Mouse (Mus musculus) adrenal gland, adult 8-10 months (tissue): ENCODE measurements around the gene Med27. TPM values are rescaled to one million over a fixed set of nuclear protein-coding genes. Genes with fewer than 3 reads are reported as not detected.

Source experiments
- DNase-seq: peaks from one replicate; pipeline ENCODE4 v3.0.0; 2022
- total RNA-seq, 4 experiments: library from RNA; stranded (reverse); gene quantifications; 2 replicates each; pipeline ENCODE4 v1.2.4; 2022

Med27 gene
- total RNA-seq, 4 experiments from 2014 or later, result 25.7 to 34.7 (median 30.7) TPM

DNA sequence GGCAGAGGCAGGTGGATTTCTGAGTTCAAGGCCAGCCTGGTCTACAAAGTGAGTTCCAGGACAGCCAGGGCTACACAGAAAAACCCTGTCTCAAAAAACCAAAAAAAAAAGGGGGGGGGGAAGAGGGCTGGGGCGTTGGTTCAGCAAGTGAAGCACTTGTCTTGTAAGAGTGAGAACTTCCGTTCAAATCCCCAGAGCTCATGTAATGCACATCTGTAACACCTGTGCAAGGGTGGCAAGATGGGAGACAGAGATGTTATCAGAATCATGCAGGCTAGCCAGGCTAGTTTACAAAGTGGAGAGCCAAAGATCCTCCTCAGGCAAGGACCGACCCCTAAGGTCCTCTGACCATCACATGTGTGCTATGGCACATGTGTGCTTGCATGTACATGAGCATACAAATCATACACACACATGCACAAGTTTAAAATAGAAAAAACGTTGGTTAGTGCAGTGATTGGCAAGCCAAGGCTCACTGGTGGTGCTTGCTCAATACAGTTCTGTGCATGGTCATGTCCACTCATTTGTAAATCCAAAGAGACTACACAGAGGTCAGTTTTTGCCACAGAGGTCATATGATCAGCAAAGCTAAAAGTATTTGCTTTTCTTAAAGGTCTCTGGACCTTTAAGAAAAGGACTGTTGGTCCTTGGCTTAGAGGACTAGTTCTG, 91.4 kb downstream of the Med27 start:
- peak; percentile 28 for DNase-seq

DNA sequence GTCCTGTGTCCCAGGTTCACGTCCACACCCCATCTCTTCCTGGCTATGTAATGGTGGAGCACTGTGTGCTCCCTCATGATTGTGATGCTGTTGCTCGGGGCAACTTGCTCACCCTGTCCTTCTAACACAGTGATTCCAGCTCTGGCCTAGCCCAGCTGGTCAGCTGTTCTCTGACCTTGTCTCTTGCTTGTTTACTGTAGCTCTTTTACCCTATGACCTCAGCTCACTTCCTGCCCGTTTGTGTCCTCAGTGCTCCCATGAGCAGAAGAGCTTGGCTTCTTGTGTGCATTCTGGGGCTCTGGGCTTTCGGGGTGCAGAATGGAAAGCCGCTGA, 91.9 kb downstream of the Med27 start:
- peak; percentile 62 for DNase-seq

GRCm38 (mm10) chr2:29438986-29439385, 92.4 kb downstream of the Med27 start:
- DNase-seq, result no peak

DNA sequence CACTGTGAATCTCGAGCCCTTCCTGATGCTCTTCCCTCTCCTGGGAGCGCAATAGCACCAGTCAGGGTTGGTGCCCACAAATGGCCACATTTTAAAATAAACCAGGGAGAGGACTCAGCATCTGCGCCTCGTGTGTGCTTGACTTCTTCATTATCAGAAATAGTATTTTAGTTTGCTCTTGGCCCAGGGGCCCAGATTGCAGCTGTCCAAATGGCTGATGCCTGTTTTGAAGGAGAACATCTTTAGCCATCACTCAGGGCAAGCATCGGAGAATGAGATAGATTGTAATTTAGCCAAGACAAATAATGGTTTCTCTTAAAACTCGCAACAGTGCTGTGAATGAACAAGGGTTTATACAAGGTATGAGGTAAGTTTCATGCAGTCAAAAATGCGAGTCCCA, 92.8 kb downstream of the Med27 start:
- no peak for DNase-seq

GRCm38 (mm10) chr2:29439857-29440502, 93.4 kb downstream of the Med27 start:
- DNase-seq, result no peak

- no peak for DNase-seq
Measured at GRCm38 (mm10) chr2:29442275-29442674, 95.7 kb downstream of the Med27 start.

DNA sequence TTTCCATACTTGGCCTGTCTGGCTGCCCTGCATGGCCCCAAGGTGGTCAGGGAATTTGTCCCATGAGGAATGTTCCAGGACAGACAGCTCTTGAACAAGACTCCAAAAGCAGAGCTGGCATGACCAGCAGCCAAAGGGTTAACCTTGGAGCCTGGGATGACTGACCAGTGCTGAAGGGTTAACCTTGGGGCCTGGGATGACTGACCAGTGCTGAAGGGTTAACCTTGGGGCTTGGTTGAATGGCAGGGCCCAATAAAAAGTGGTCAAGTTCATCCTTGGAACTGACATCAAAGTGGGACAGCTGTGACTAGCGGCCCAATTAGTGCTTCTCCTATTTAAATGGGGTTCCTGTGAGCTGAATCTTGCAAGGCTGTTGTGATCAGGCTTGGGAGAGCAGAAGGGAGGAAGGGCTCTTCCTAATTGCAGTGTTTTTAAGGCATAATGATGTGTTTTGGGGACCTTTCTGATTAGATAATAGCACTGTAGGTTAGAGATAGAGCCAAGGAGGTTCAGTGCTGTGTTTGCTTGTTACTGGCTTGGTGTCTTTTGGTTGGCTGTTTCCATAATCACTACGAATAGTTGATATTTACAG, 97.1 kb downstream of the Med27 start:
- peak; percentile 67 for DNase-seq

- no peak for DNase-seq
Measured at GRCm38 (mm10) chr2:29448476-29449002, 101.9 kb downstream of the Med27 start.

- DNase-seq, result no peak
Measured at GRCm38 (mm10) chr2:29451368-29451999, 104.9 kb downstream of the Med27 start.

GRCm38 (mm10) chr2:29453376-29453775, 106.8 kb downstream of the Med27 start:
- no peak for DNase-seq

DNA sequence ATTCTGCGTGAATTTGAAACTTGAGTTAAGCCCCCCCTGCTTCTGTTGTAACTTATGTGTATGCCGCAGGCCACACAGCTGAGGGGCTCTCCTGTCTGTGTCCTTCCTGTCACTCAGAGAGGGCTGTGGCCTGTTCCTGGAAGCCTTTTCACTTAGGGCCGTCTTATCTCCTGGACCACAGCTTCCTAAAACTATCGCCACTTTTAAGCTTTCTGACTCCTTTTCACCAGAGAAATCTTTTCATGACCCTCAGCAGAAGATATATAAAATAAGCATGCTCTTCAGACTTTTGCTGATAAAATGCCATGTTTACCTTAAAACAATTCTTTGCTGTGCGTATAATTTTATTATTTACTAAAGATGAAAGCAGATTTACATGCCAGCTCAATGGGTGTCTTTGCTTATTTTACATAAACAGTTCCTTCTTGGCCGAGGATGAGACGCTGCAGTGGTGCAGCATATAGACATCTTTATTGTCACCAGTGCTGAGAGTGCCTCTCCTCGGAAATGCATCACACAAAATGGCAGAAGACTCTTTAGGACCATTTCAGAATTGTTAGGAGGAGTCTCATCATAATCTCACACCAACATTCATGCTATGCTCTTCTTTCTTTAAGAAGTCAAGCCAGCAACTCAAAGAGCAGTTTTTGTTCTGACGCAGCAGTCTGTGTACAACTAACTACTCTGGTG, 110.2 kb downstream of the Med27 start:
- no peak for DNase-seq

DNA sequence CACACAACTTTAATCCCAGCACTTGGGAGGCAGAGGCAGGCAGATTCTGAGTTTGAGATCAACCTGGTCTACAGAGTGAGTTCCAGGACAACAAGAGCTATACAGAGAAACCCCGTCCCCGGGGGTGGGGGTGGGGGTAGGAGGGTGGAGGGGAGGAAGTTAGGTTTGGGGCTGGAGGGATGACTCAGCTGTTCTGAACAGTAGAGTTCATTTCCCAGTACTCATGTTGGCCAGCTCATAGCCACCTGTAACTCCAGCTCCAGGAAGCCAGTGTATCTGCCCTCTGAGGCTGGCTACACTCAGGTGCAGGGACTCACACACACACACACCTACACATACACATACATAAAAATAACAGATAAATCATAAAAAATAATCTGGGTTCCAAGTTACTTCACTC, 111.1 kb downstream of the Med27 start:
- no peak for DNase-seq

GRCm38 (mm10) chr2:29458346-29458950, 111.8 kb downstream of the Med27 start:
- no peak for DNase-seq

DNA sequence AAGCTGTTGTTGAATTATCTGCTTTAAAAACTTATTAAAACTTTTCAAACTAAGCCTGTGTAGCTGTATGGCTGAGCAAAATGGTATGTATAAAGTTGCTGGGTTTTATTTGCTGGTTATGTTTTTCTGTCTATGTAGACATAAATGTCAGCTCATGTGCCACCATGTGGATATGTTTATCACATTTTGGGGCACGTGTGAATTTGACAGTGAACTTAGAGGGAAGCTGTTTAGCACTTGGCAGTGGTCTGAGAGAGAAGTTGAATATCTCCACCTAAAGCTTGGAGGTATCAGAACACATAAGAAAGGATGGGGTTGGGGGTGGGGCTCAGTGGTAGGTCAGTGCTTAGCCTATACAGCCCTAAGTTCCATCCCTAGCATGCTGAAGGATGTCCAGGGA, 113.0 kb downstream of the Med27 start:
- DNase-seq, result no peak

GRCm38 (mm10) chr2:29461841-29462240, 115.2 kb downstream of the Med27 start:
- no peak for DNase-seq

- DNase-seq, result no peak
Measured at GRCm38 (mm10) chr2:29463039-29463585, 116.5 kb downstream of the Med27 start.

GRCm38 (mm10) chr2:29464851-29465648, 118.4 kb downstream of the Med27 start:
- no peak for DNase-seq

GRCm38 (mm10) chr2:29465649-29466137, 119.1 kb downstream of the Med27 start:
- DNase-seq, result no peak

GRCm38 (mm10) chr2:29466396-29466795, 119.8 kb downstream of the Med27 start:
- no peak for DNase-seq

DNA sequence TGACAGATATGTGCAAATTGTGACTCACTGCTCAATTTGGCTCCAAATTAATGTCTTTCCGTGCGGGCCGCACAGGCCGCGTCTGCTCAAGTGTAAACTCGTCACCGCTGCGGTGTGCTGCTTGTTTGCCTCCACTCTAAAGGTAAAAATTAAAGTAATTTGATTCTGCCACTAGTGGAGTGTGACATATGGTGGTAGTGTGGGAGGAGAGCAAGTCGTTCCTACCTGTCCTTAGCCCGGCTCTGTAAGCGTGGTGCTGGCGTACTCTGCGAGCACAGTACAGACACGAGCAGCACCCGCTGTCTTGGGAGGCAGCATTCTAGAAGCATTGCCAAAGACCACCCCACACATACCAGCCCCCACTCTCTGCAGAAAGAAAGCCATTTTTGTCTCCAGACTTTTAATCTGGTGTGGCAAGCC, 121.9 kb downstream of the Med27 start:
- DNase-seq, result no peak

DNA sequence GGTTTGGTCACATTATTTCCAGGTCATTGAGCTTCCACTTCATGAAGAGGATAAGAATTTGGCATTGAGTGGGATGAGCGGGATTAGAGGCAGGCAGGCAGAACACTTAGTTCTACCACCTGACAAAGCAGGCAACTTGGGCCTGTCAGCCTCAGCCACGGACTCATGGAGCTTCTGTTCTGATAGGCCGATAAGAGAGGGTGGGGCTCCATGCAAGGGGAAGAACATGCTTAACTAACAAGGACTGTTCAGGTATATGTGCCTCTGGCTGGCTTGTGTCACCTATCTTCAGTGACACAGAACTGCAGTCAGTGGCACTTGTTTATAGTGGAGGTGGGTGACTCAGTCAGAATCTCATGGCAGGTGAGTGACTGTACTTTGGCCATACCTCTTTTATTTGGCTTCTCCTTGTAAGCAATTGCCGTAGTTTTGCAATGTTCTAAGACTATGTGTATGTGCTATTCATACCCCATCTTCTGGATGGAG, 126.4 kb downstream of the Med27 start:
- DNase-seq, result no peak
